Mouse (Mus musculus) frontal cortex, postnatal 36 days (tissue): ENCODE measurements around the gene Acot3.
"Not testable (repeated sequence)": the region's sequence is repeated elsewhere in the genome, so short reads cannot be mapped to it uniquely, and the experiment has no call there.

Experiments used
- DNase-seq, 2 experiments: peaks; one replicate each; pipeline ENCODE4 v3.0.0; 2022; ENCODE audit warnings: low spot score in 2 of 2

The Acot3 gene

GRCm38 (mm10) chr12:84051937-84052474 lies at the start of gene Acot3:
TSS of gene Acot3 (plus strand) at chr12:84052144.
- no peak for DNase-seq

DNA sequence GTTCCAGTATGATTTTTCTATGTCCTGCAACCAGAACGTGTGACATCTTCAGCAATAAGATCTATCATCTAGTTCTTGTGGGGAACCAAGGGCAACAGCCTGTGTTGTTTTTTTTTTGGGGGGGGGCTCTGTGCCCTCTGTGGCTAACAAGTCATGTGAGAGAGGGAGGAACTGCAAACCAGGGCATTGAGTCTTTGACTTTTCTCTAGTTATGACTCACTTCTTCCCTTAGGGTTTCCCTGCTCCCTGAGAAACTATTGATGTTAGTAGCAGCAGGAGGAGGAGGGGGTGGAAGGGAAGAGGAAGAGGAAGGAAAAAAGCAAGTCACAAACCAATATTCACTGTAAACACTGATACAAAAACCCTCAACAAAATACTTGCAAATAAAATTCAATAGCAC lies 48.1 kb upstream of the Acot3 start:
- no peak for DNase-seq

- no peak for DNase-seq
Observed at GRCm38 (mm10) chr12:84008251-84008650, 43.7 kb upstream of the Acot3 start.

- DNase-seq, result no peak
Observed at GRCm38 (mm10) chr12:84008729-84009128, 43.2 kb upstream of the Acot3 start.

GRCm38 (mm10) chr12:84009171-84009965 lies 42.6 kb upstream of the Acot3 start, which contains the start of gene Acot1:
TSS of gene Acot1 (plus strand) at chr12:84009490.
- DNase-seq, result peak; percentile 42 to 64

GRCm38 (mm10) chr12:84010201-84010600 lies 41.7 kb upstream of the Acot3 start:
- no peak for DNase-seq

DNA sequence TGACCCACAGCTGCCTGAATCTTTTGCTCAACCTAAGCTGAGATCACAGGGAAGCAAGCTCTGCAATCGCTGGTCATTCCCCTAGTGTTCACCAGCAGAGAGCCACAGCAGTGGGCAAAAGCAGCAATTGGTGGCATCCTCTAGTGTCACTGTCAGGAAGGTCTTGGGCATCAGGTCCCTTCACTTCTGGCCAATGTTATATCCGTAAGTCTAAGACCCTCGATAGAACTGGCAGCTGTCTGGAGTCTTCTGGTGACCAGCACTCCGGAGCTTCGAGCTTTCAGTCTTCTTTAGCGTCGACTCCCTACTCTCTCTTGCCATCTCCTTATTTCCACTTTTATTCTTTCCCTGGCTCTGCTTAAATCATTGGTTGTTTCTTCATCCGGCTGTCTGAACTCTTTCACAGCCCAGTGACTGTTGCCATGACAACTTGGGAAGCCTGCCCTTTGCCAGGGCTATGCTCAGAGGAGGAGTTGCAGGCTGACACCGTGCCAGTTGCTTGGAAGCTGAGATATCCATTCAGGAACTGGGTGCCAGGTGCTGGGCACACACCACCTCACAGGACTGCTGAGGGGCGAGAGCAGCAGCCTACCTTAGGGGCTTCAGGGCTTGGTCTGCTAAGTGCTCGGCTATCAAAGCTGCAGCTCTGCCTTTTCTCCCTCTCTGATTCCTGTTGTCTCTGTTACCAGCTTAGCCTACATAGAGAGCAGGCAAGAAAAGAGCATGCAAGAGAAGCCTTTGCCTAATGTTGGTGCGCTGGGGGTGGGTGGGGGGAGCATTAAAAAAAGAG lies 40.5 kb upstream of the Acot3 start:
- DNase-seq, result peak; percentile 54 to 64

DNA sequence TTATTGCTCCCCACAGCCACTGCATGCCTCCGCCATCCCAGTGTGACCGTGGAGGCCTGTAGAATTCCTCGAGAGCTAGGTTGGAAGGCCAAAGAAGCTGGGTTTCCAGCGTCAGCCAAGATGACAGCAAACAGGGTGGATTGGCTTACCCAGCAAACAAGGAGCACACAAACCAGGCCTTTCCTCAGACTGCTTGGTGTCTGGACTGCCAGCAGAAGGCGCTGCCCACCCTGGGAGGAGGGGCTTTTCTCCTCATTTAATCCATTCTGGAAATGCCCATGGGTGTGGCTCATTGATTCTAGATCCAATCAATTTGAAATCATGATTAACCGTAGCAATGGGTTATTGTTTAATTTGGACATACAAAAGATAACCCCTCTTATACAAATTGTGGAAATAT lies 38.8 kb upstream of the Acot3 start:
- DNase-seq, result no peak

DNA sequence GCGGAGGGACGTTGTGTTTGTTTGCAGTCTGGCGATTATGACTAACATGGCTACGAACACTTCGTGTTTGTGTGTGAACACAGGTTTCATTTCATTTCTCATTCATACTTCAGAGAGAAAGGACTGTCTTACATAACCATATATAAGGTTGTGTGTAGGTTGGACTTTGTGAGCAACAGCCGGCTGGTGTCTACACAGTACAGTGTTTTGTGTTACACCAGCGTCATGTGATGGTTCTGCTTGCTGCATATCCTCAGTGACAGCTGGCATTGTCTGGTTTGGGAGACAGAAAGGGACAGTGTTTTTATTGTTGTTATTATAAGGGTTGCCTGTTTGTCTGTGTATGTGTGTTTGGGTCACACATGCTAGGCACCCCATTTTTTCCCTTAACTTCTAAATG lies 38.2 kb upstream of the Acot3 start:
- peak; percentile 30 to 40 for DNase-seq

- DNase-seq, result not testable (repeated sequence)
Observed at GRCm38 (mm10) chr12:84020528-84020927, 31.4 kb upstream of the Acot3 start.

DNA sequence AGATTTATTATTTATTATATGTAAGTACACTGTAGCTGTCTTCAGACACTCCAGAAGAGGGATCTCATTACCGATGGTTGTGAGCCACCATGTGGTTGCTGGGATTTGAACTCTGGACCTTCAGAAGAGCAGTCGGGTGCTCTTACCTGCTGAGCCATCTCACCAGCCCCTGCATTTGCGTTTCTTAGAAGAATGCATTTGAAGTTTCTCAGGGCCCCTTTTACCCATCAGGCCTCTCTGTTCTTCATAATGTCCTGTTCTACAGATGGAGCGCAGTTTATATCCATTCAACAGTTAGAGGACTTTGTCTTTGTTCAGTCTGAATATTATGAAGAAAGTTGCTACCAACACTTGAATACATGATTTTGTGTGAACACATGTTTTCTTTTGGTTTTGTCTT lies 29.7 kb upstream of the Acot3 start:
- DNase-seq, result not testable (repeated sequence)

GRCm38 (mm10) chr12:84023052-84023745 lies 28.7 kb upstream of the Acot3 start:
- DNase-seq, result no peak

- no peak for DNase-seq
Observed at GRCm38 (mm10) chr12:84025888-84026287, 26.1 kb upstream of the Acot3 start.

- not testable (repeated sequence) for DNase-seq
Observed at GRCm38 (mm10) chr12:84028328-84028727, 23.6 kb upstream of the Acot3 start.

DNA sequence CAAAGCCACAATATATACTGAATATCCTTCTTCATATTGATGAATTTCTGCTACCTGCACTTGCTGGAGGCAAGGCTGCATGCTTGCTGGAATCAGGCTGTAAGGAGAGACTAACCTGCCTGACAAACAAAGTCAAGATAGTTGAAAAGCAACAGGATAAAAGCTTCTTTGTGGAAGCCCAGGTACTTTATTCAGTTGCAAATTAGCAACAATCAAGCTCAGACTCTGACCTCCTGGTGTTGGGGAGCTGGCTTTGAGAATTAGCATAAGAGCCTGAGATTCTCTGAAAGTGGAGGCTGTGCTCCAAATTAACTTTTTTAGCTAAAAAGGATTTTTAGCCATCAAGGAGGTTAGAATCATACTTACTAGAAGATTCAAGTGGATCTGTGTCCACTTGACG lies 22.9 kb upstream of the Acot3 start:
- DNase-seq, result not testable (repeated sequence)

DNA sequence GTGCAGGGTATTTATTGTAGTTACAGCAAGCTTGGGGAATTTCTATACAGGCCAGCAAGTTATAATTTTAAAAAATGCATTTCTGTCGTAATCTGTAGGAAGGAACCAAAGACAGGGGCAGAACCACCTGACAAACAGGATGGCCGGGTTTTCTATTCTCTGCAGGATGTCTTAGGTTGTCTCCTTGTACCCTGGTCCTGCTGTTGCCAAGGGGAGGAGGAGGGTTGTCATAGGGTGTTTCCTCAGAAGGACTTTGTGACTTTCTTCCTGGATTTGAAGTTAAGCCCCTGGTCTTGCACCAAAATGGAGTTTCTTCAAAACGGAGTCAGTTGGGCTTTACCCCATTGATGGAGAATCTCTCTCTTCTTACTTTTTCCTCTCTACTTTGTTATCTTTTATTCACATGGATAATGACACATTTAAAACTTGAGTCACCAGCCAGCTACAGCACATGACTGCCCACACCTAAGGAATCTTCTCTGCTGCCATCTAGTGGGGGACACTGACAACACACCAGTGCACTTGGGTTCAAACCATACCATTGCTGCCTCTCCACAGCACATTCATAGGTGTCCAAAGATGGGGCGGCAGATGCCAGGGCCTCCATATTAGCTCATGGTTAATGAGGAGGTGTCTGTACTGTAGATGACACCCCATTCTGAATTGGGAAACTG lies 21.1 kb upstream of the Acot3 start:
- DNase-seq, result peak; percentile 77 to 84

GRCm38 (mm10) chr12:84032854-84033253 lies 19.1 kb upstream of the Acot3 start:
- no peak for DNase-seq

DNA sequence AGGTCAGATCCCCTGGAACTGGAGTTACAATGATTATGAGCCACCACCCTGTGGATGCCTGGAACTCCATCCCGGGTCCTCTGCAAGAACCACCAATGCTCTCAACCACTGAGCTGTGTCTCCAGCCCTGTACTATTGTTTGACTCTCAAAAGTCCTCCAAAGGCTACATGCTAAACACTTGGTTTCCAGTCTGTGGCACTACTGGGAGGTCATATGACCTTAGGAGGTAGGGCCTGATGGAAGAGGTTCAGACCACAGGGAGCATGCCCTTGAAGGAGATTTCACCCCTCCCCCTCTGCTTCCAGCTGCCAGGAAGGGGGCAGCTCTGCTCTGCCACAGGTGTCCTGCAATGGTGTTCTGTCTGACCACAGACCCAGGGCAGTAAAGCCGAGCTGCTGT lies 18.6 kb upstream of the Acot3 start:
- not testable (repeated sequence) for DNase-seq

DNA sequence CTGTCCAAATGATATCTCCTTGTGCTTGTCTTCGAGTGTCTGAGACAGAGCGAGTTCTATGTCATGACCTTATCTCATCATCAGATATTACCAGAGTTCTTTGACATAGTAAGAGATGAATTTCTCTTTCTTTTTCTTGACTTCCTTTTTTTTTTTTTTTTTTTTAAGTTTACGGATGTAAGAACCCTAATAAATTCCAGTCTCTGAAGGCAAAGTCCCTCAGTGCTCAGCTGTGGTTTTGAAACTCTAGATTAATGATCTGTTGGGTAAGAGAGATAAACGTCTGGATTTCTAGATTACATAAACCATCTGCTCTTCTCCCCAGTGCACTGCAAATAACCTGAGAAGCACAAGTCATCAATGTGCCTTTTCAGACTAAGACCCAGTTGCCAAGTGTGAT lies 17.8 kb upstream of the Acot3 start:
- no peak for DNase-seq

DNA sequence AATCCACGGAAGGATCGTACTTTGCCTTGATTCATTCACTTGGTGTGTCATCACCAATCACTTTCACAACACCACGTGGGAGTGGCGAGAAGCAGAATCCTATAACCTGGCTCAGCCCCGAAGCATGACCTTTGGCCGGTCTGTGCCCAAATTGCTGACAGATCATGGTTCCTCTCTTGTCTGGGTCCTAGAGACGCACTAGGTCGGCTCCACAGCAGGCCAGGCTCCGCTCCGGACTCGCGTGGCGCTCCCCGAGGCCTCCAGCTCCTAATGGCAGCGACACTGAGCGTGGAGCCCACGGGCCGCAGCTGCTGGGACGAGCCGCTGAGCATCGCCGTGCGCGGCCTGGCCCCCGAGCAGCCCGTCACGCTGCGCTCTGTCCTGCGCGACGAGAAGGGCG lies 13.7 kb upstream of the Acot3 start, which contains the start of gene Acot4:
TSS of gene Acot4 (plus strand) at position 139 of the 400 bp plus-strand sequence.
- peak in 1 of 2 experiments; percentile 30 for DNase-seq

DNA sequence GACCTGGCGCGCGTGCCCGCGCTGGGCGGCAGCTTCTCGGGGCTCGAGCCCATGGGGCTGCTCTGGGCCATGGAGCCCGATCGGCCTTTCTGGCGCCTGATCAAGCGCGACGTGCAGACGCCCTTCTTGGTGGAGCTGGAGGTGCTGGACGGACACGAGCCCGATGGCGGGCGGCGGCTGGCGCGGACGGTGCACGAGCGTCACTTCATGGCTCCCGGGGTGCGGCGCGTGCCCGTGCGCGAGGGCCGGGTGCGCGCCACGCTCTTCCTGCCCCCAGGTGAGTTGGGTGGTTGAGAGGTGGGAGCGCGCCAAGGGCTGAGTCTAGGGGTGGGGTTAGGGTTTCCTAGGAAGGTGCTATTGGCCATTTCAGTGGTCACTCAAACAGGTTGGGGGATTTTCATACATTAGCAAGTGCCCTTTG lies 13.2 kb upstream of the Acot3 start, which contains the start of gene Gm49366:
TSS of gene Gm49366 (plus strand) at position 245 of the 421 bp plus-strand sequence.
- DNase-seq, result peak; percentile 40 to 43
